Mouse (Mus musculus) erythroblast, embryonic 14.5 days (primary cell): Measurements from ENCODE around the gene Fbrs. TPM values are rescaled to one million over a fixed set of nuclear protein-coding genes. Genes with fewer than 3 reads are reported as not detected.
"Not testable (repeated sequence)": the region's sequence is repeated elsewhere in the genome, so short reads cannot be mapped to it uniquely, and the experiment has no call there.

Source experiments
- H3K27me3 ChIP-seq: 2 replicates; pipeline ENCODE4 v1.6.1; 2012; ENCODE audit warnings: inconsistent platforms; ENCODE audit not compliant: control insufficient read depth
- H3K36me3 ChIP-seq: 2 replicates; pipeline ENCODE4 v1.6.1; 2012; ENCODE audit warnings: mild to moderate bottlenecking, inconsistent platforms; ENCODE audit not compliant: control insufficient read depth
- H3K4me1 ChIP-seq: 2 replicates; pipeline ENCODE4 v1.6.1; 2012; ENCODE audit warnings: inconsistent platforms; ENCODE audit not compliant: control insufficient read depth
- H3K4me3 ChIP-seq: replicated peaks from 2 replicates; pipeline ENCODE3; 2012; ENCODE audit warnings: moderate library complexity, mild to moderate bottlenecking, inconsistent platforms
- H3K9me3 ChIP-seq: 2 replicates; pipeline ENCODE4 v1.6.1; 2012; ENCODE audit warnings: low read length, inconsistent platforms, mixed read lengths; ENCODE audit not compliant: control insufficient read depth
- GATA1 ChIP-seq: IDR thresholded peaks from 2 replicates; pipeline ENCODE4 v1.6.1; 2012; ENCODE audit warnings: low read length, inconsistent platforms, mixed read lengths
- TAL1 ChIP-seq: IDR thresholded peaks from 3 replicates; pipeline ENCODE4 v1.6.1; 2012; ENCODE audit warnings: low read length, inconsistent platforms, mixed read lengths
- polyA plus RNA-seq: library from polyadenylated mRNA; stranded (reverse); fragments of >175 nt; gene quantifications from 2 replicates; pipeline ENCODE4 v1.2.3, GENCODE M21; 2012

The Fbrs gene
- polyA plus RNA-seq, 1 experiment, result 36.3 TPM

GRCm38 (mm10) chr7:127465191-127465590 lies 13.8 kb upstream of the Fbrs start:
- no peak for TF ChIP-seq TAL1
- TF ChIP-seq GATA1, result no peak
- Histone ChIP-seq H3K27me3 (no peaks in the 10 kb centered on the region), H3K9me3 (peaks cover 6% of the 10 kb centered on the region), H3K4me3 (no peak overlapping the region), H3K4me1 (peaks cover 24% of the 10 kb centered on the region), H3K36me3 (peaks cover 80% of the 10 kb centered on the region)

- Histone ChIP-seq H3K36me3 (peaks cover 76% of the 10 kb centered on the region), H3K4me1 (peaks cover 28% of the 10 kb centered on the region)
- not testable (repeated sequence) for H3K9me3 ChIP-seq, H3K4me3 ChIP-seq, H3K27me3 ChIP-seq
- TF ChIP-seq TAL1, result peak; percentile 30; the same call in 1 of the 3 replicates
These were observed 13.3 kb upstream of the Fbrs start for GRCm38 (mm10) chr7:127465670-127466069.

- Histone ChIP-seq H3K4me3 (no peak overlapping the region), H3K4me1 (peaks cover 30% of the 10 kb centered on the region), H3K9me3 (peaks cover 6% of the 10 kb centered on the region), H3K36me3 (peaks cover 66% of the 10 kb centered on the region), H3K27me3 (no peaks in the 10 kb centered on the region)
- TF ChIP-seq TAL1 (no peak), GATA1 (no peak)
These were observed 12.4 kb upstream of the Fbrs start for GRCm38 (mm10) chr7:127466606-127467005.

- peak overlapping the region; percentile 93 for H3K4me3 ChIP-seq
- peaks cover 69% of the 10 kb centered on the region for H3K36me3 ChIP-seq
- no peaks in the 10 kb centered on the region for H3K27me3 ChIP-seq
- peaks cover 6% of the 10 kb centered on the region for H3K9me3 ChIP-seq
- H3K4me1 ChIP-seq, result peaks cover 47% of the 10 kb centered on the region
- TF ChIP-seq GATA1, result no peak
- no peak for TF ChIP-seq TAL1
These were observed 8.8 kb upstream of the Fbrs start for GRCm38 (mm10) chr7:127470011-127470715.

GRCm38 (mm10) chr7:127470743-127471645 lies 8.0 kb upstream of the Fbrs start:
- Histone ChIP-seq H3K36me3 (peaks cover 71% of the 10 kb centered on the region), H3K4me1 (peaks cover 47% of the 10 kb centered on the region), H3K9me3 (peaks cover 6% of the 10 kb centered on the region), H3K27me3 (no peaks in the 10 kb centered on the region), H3K4me3 (peak overlapping the region; percentile 93)
- TF ChIP-seq GATA1, result no peak
- TF ChIP-seq TAL1, result no peak

GRCm38 (mm10) chr7:127471646-127472010 lies 7.4 kb upstream of the Fbrs start:
- peaks cover 6% of the 10 kb centered on the region for H3K9me3 ChIP-seq
- TF ChIP-seq TAL1 (no peak), GATA1 (no peak)
- H3K36me3 ChIP-seq, result peaks cover 73% of the 10 kb centered on the region
- peaks cover 51% of the 10 kb centered on the region for H3K4me1 ChIP-seq
- H3K27me3 ChIP-seq, result no peaks in the 10 kb centered on the region
- H3K4me3 ChIP-seq, result peak overlapping the region; percentile 93

GRCm38 (mm10) chr7:127472060-127472459 lies 6.9 kb upstream of the Fbrs start:
- Histone ChIP-seq H3K36me3 (peaks cover 73% of the 10 kb centered on the region), H3K27me3 (no peaks in the 10 kb centered on the region), H3K4me3 (peak overlapping the region; percentile 93), H3K4me1 (peaks cover 54% of the 10 kb centered on the region), H3K9me3 (peaks cover 6% of the 10 kb centered on the region)
- TF ChIP-seq TAL1 (no peak), GATA1 (no peak)

- no peaks in the 10 kb centered on the region for H3K27me3 ChIP-seq
- TF ChIP-seq GATA1 (no peak), TAL1 (no peak)
- H3K36me3 ChIP-seq, result peaks cover 60% of the 10 kb centered on the region
- H3K9me3 ChIP-seq, result no peaks in the 10 kb centered on the region
- H3K4me1 ChIP-seq, result peaks cover 62% of the 10 kb centered on the region
- H3K4me3 ChIP-seq, result no peak overlapping the region
These were observed 5.3 kb upstream of the Fbrs start for GRCm38 (mm10) chr7:127473705-127474104.

GRCm38 (mm10) chr7:127474378-127475070 lies 4.5 kb upstream of the Fbrs start:
- H3K4me1 ChIP-seq, result peaks cover 59% of the 10 kb centered on the region
- H3K4me3 ChIP-seq, result no peak overlapping the region
- no peaks in the 10 kb centered on the region for H3K9me3 ChIP-seq
- TF ChIP-seq GATA1 (no peak), TAL1 (no peak)
- H3K27me3 ChIP-seq, result no peaks in the 10 kb centered on the region
- H3K36me3 ChIP-seq, result peaks cover 54% of the 10 kb centered on the region
